ENCODE assay signal across 26 mouse cellular contexts in the genomic region with DNA sequence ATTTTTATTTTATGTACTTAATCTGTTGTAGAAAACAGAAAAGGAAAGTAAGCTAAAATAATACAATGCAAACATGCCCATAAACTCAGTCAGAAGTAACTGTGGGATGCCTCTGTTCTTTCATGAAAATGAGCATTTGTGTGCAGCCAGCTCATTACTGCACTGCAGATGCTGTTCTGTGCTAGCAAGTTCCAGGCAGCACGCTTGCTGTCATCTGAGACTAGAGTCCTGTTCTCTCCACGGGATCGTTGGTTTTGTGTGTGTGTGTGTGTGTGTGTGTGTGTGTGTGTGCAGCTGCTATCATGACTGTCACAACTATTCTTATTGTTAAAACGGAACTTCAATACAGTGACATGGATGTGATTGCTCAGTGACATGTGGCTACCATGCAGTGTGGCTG. TPM values are rescaled to one million over a fixed set of nuclear protein-coding genes. Genes with fewer than 3 reads are reported as not detected.
DNase-seq lines count a peak whose midpoint lies in the region; ATAC-seq lines count a peak whose summit lies in the region.
"Had no signal": no experiment of that assay in that cellular context is flagged by ENCODE, and none has a peak within 500 bp of the region (broad histone marks: within the 10 kb centered on the region; RNA-seq: fewer than 3 reads in every experiment).

No protein-coding gene starts in this region.

- H3K27me3 ChIP-seq in forebrain, embryonic 16.5 days (replicated peaks; ENCODE audit: control insufficient read depth, insufficient read depth, low read length), result no peaks in the 10 kb centered on the region
- no peaks in the 10 kb centered on the region for H3K27me3 ChIP-seq in forebrain, embryonic 12.5 days
- no peaks in the 10 kb centered on the region for H3K27me3 ChIP-seq in kidney, embryonic 16.5 days (ENCODE audit: insufficient read depth, low read length)
- H3K27me3 ChIP-seq: embryonic facial prominence, embryonic 13.5 days; heart, embryonic 15.5 days; neural tube, embryonic 12.5 days had no signal

- H3K36me3 ChIP-seq in forebrain, embryonic 16.5 days (ENCODE audit: control insufficient read depth, insufficient read depth), result no peaks in the 10 kb centered on the region
- 0 out of 2 replicates have a peak, but pooled peaks cover 3% of the 10 kb centered on the region for H3K36me3 ChIP-seq in forebrain, embryonic 12.5 days (replicated peaks)
- H3K36me3 ChIP-seq in kidney, embryonic 16.5 days (ENCODE audit: insufficient read depth, low read length), result no peaks in the 10 kb centered on the region; the same call in 1 of the 2 replicates

- intact Hi-C loops in left cerebral cortex, postnatal 14 days (cut with DNase I), result no loop called here

- peak; percentile 49 for ATAC-seq in forebrain, embryonic 16.5 days
- ATAC-seq in forebrain, embryonic 12.5 days (ENCODE audit: low FRiP score), result no peak
- ATAC-seq in kidney, embryonic 16.5 days (ENCODE audit: low FRiP score, low TSS enrichment), result no peak

- H3K9me3 ChIP-seq in forebrain, embryonic 16.5 days (ENCODE audit: control insufficient read depth, low read length), result no peaks in the 10 kb centered on the region
- no peaks in the 10 kb centered on the region for H3K9me3 ChIP-seq in forebrain, embryonic 12.5 days
- H3K9me3 ChIP-seq in kidney, embryonic 16.5 days (ENCODE audit: low read length), result no peaks in the 10 kb centered on the region
- H3K9me3 ChIP-seq: embryonic facial prominence, embryonic 13.5 days; heart, embryonic 15.5 days; midbrain, embryonic 10.5 days; neural tube, embryonic 12.5 days had no signal

- peak; percentile 32 to 72 for DNase-seq in left cerebral cortex, postnatal 14 days (ENCODE audit: low spot score in 2 of 2)
- no peak for DNase-seq in left cerebral cortex, adult 9 months (ENCODE audit: low spot score in 2 of 2)
- peak; percentile 19 for DNase-seq in right cerebral cortex, postnatal 4 days
- DNase-seq in right cerebral cortex, adult 18-20 months, result no peak
- DNase-seq in lung, postnatal 25 days (ENCODE audit: low spot score), result no peak
- DNase-seq: adrenal gland, postnatal 14 days; cerebellum, adult 8-10 months; gastrocnemius, postnatal 25 days; heart, postnatal 4 days; kidney, adult 8-10 months; kidney, postnatal 36 days; left cerebral cortex, postnatal 4 days; liver; lung, adult 18-20 months; lung, postnatal 14 days had no signal

- no peak overlapping the region for H3K9ac ChIP-seq in forebrain, embryonic 16.5 days (replicated peaks; ENCODE audit: low read depth, low read length)
- no peak overlapping the region for H3K9ac ChIP-seq in forebrain, embryonic 12.5 days
- H3K9ac ChIP-seq in kidney, embryonic 16.5 days (replicated peaks; ENCODE audit: low read length), result no peak overlapping the region
- H3K9ac ChIP-seq: embryonic facial prominence, embryonic 13.5 days; heart, embryonic 15.5 days; neural tube, embryonic 12.5 days had no signal

- 28% methylated on average over 4 of the region's 4 CpGs for WGBS in forebrain, embryonic 16.5 days
- WGBS in forebrain, embryonic 12.5 days, result 71% methylated on average over 4 of the region's 4 CpGs
- WGBS in kidney, embryonic 16.5 days, result 56% methylated on average over 4 of the region's 4 CpGs

- no peak overlapping the region for H3K4me2 ChIP-seq in forebrain, embryonic 16.5 days (ENCODE audit: low read length)
- no peak overlapping the region for H3K4me2 ChIP-seq in forebrain, embryonic 12.5 days
- no peak overlapping the region for H3K4me2 ChIP-seq in kidney, embryonic 16.5 days (replicated peaks; ENCODE audit: low read depth, low read length)
- H3K4me2 ChIP-seq: embryonic facial prominence, embryonic 13.5 days; heart, embryonic 15.5 days; neural tube, embryonic 12.5 days had no signal

- H3K4me3 ChIP-seq in forebrain, embryonic 16.5 days (replicated peaks; ENCODE audit: low read length), result no peak overlapping the region
- no peak overlapping the region for H3K4me3 ChIP-seq in forebrain, embryonic 12.5 days (replicated peaks)
- H3K4me3 ChIP-seq in kidney, embryonic 16.5 days (ENCODE audit: low read length), result no peak overlapping the region
- H3K4me3 ChIP-seq: embryonic facial prominence, embryonic 13.5 days; heart, embryonic 15.5 days; midbrain, embryonic 10.5 days; neural tube, embryonic 12.5 days had no signal

- H3K27ac ChIP-seq in forebrain, embryonic 16.5 days (ENCODE audit: low read length), result no peak overlapping the region
- H3K27ac ChIP-seq in forebrain, embryonic 12.5 days, result no peak overlapping the region
- H3K27ac ChIP-seq in kidney, embryonic 16.5 days (ENCODE audit: low read length), result no peak overlapping the region
- H3K27ac ChIP-seq: embryonic facial prominence, embryonic 13.5 days; heart, embryonic 15.5 days; midbrain, embryonic 10.5 days; neural tube, embryonic 12.5 days; stomach, postnatal 0 days had no signal

- H3K4me1 ChIP-seq in forebrain, embryonic 16.5 days (replicated peaks; ENCODE audit: control insufficient read depth, insufficient read depth, low read length), result no peaks in the 10 kb centered on the region; the same call in 1 of the 2 replicates
- H3K4me1 ChIP-seq in forebrain, embryonic 12.5 days, result peaks cover 9% of the 10 kb centered on the region; the same call in 1 of the 2 replicates
- peaks cover 7% of the 10 kb centered on the region; the same call in 1 of the 2 replicates for H3K4me1 ChIP-seq in kidney, embryonic 16.5 days (ENCODE audit: insufficient read depth, low read length)
- H3K4me1 ChIP-seq: midbrain, embryonic 10.5 days; neural tube, embryonic 12.5 days had no signal

RNA-seq across cellular contexts. Expression of gene Slc46a2, which starts 53.0 kb away (rescaled TPM):
- 0.16 TPM in 1 of 2 replicates, not detected in the other for polyA plus RNA-seq in forebrain, embryonic 16.5 days (2015; fragmentation: Nextera tagmentation; extraction: Ambion mirVana)
- polyA plus RNA-seq in forebrain, embryonic 12.5 days (2016; fragmentation: Nextera tagmentation; extraction: Ambion mirVana), result 0.06 TPM in 1 of 2 replicates, not detected in the other
- not detected for total RNA-seq in left cerebral cortex, postnatal 14 days (2021)
- polyA plus RNA-seq in kidney, embryonic 16.5 days (2015; fragmentation: Nextera tagmentation; extraction: Ambion mirVana), result 0.06 TPM in 1 of 2 replicates, not detected in the other
- total RNA-seq: adrenal gland, postnatal 14 days; common myeloid progenitor, adult 5-6 weeks; gastrocnemius, postnatal 25 days; left cerebral cortex, postnatal 4 days; MEL; monocyte, adult 5-6 weeks had no signal
- polyA plus RNA-seq: midbrain, embryonic 10.5 days; neural tube, embryonic 12.5 days had no signal

RNA-seq across cellular contexts. Expression of gene Snx30, which starts 56.2 kb away (rescaled TPM):
- polyA plus RNA-seq in forebrain, embryonic 16.5 days (2015; fragmentation: Nextera tagmentation; extraction: Ambion mirVana), result 8.5 and 8.9 TPM in 2 replicates
- polyA plus RNA-seq in forebrain, embryonic 12.5 days (2016; fragmentation: Nextera tagmentation; extraction: Ambion mirVana), result 12.1 and 13.4 TPM in 2 replicates
- total RNA-seq in left cerebral cortex, postnatal 14 days (2021), result 10 to 100 TPM; 40.4 to 41.3 TPM
- 6.6 and 7.3 TPM in 2 replicates for polyA plus RNA-seq in kidney, embryonic 16.5 days (2015; fragmentation: Nextera tagmentation; extraction: Ambion mirVana)

Comparison
In these comparisons a context has a peak if more than half of its experiments do, and no peak if none do; other contexts are left out.
1. DNase-seq: peak in left cerebral cortex, postnatal 14 days (2 of 2) and right cerebral cortex, postnatal 4 days (single experiment); none in left cerebral cortex, adult 9 months (0 of 2), right cerebral cortex, adult 18-20 months (single experiment) and lung, postnatal 25 days (single experiment).